Mouse (Mus musculus) midbrain, postnatal 0 days (tissue): ENCODE measurements around the gene Smg9. TPM values are rescaled to one million over a fixed set of nuclear protein-coding genes. Genes with fewer than 3 reads are reported as not detected.

Experiments
- ATAC-seq: fragments of 200-750 bp; cut with Nextera tagmentation; 2 replicates; pipeline ENCODE4 v1.8.0; 2017; ENCODE audit warnings: moderate number of reproducible peaks, mild to moderate bottlenecking, moderate TSS enrichment, moderate library complexity; ENCODE audit not compliant: low FRiP score
- DNase-seq: peaks from one replicate; pipeline ENCODE4 v3.0.0-alpha.2; 2015; ENCODE audit warnings: low spot score
- H3K27ac ChIP-seq: fragments of 300-500 bp; sonication (generic); 2 replicates; pipeline ENCODE4 v1.5.1; 2014; ENCODE audit warnings: low read depth, mild to moderate bottlenecking, low read length, mixed read lengths
- H3K27me3 ChIP-seq: fragments of 300-500 bp; sonication (generic); 2 replicates; pipeline ENCODE4 v1.6.1; 2014; ENCODE audit warnings: low read length, control low read depth, mixed read lengths; ENCODE audit not compliant: insufficient read depth
- H3K36me3 ChIP-seq: fragments of 300-500 bp; sonication (generic); 2 replicates; pipeline ENCODE4 v1.6.1; 2014; ENCODE audit warnings: low read length, control low read depth, mixed read lengths; ENCODE audit not compliant: insufficient read depth
- H3K4me1 ChIP-seq: fragments of 300-500 bp; sonication (generic); 2 replicates; pipeline ENCODE4 v1.6.1; 2014; ENCODE audit warnings: mild to moderate bottlenecking, control low read depth, antibody characterized with exemption, low read length, mixed read lengths; ENCODE audit not compliant: insufficient read depth
- H3K4me2 ChIP-seq: fragments of 300-500 bp; sonication (generic); 2 replicates; pipeline ENCODE4 v1.6.1; 2014; ENCODE audit warnings: low read depth, mild to moderate bottlenecking, low read length, mixed read lengths; ENCODE audit not compliant: poor library complexity, severe bottlenecking
- H3K4me3 ChIP-seq: fragments of 300-500 bp; sonication (generic); 2 replicates; pipeline ENCODE4 v1.5.1; 2014; ENCODE audit warnings: low read depth, mild to moderate bottlenecking, low read length, moderate library complexity
- H3K9ac ChIP-seq: fragments of 300-500 bp; sonication (generic); replicated peaks from 2 replicates; pipeline ENCODE4 v1.6.1; 2014; ENCODE audit warnings: mild to moderate bottlenecking, low read length, moderate library complexity, mixed read lengths; ENCODE audit not compliant: poor library complexity, severe bottlenecking
- H3K9me3 ChIP-seq: fragments of 300-500 bp; sonication (generic); 2 replicates; pipeline ENCODE4 v1.6.1; 2016; ENCODE audit warnings: low read length, control low read depth
- CTCF ChIP-seq: IDR thresholded peaks from 2 replicates; pipeline ENCODE4 v1.5.1; 2016; ENCODE audit warnings: antibody characterized with exemption, mild to moderate bottlenecking
- WGBS: fragments of 180-500 bp; shearing (Covaris S2); extraction: QIAGEN DNeasy Blood & Tissue Kit; methylation state at CpG from one replicate; pipeline ENCODE4 v1.1.7; 2014; 5-methylcytosine and 5-hydroxymethylcytosine counted together
- polyA plus RNA-seq: library from polyadenylated mRNA; unstranded; fragments of >200 nt; fragmentation: Nextera tagmentation; extraction: Ambion mirVana; gene quantifications from 2 replicates; pipeline ENCODE4 v1.2.1, GENCODE M21; 2015
- total RNA-seq: library from RNA; depleted of rRNA; stranded (reverse); fragments of >200 nt; gene quantifications from 2 replicates; pipeline ENCODE4 v1.2.3, GENCODE M21; 2014

The Smg9 gene
- total and polyA plus RNA-seq, 2 experiments from 2014 or later, result 30.1 to 50.0 TPM

DNA sequence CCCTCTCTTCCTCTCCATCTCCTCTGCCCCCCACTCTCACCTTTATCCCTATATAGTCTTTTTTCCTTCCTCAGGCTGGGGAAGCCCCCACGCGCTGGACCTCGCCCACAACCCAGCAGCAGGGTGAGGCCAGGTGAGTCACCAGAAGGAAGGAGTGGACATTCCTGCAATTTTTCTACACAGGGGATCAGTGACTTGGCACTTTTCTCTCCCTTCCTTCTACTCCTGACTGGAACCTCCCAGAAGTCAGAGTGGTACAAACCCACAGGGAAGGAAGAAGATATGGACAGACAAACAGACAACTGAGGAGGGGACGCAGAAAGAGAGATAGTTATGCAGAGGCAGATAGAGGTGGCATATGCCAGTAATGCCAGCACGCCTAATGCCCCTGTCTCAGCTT, 60.0 kb downstream of the Smg9 start:
- 0 out of 2 replicates have a peak, but pooled peaks cover 4% of the 10 kb centered on the region for H3K27me3 ChIP-seq
- no peak overlapping the region for H3K4me2 ChIP-seq
- H3K9ac ChIP-seq, result no peak overlapping the region
- no peaks in the 10 kb centered on the region for H3K9me3 ChIP-seq
- WGBS, result 75% methylated on average over 5 of the region's 5 CpGs
- no peaks in the 10 kb centered on the region for H3K4me1 ChIP-seq
- ATAC-seq (no peak), DNase-seq (no peak)
- H3K36me3 ChIP-seq, result no peaks in the 10 kb centered on the region
- H3K4me3 ChIP-seq, result no peak overlapping the region
- TF ChIP-seq CTCF, result no peak
- no peak overlapping the region for H3K27ac ChIP-seq

DNA sequence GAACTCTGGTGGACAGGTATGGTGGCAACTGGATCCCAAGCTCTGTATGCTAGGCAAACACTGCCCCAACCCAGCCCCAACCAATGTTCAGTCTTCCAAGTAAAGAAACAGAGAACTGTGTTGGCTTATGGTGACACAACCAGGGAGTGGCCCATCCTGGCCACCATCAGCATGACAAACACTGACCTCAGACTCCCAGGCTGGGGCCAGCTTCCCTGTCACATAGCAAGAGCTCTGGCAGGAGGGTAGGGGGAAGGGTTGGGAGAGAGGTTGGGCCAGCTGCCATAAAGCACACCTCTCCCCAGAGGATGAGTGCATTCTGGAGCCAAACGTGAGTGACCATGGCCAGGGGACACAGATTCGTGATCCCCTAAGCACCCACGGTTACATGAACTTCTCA, 60.4 kb downstream of the Smg9 start:
- no peak overlapping the region for H3K9ac ChIP-seq
- no peaks in the 10 kb centered on the region for H3K9me3 ChIP-seq
- no peaks in the 10 kb centered on the region for H3K36me3 ChIP-seq
- no peak for TF ChIP-seq CTCF
- H3K27ac ChIP-seq, result no peak overlapping the region
- WGBS, result 68% methylated on average over 3 of the region's 3 CpGs
- H3K27me3 ChIP-seq, result 0 out of 2 replicates have a peak, but pooled peaks cover 4% of the 10 kb centered on the region
- H3K4me3 ChIP-seq, result no peak overlapping the region
- H3K4me1 ChIP-seq, result no peaks in the 10 kb centered on the region
- no peak overlapping the region for H3K4me2 ChIP-seq
- ATAC-seq, result no peak
- no peak for DNase-seq

DNA sequence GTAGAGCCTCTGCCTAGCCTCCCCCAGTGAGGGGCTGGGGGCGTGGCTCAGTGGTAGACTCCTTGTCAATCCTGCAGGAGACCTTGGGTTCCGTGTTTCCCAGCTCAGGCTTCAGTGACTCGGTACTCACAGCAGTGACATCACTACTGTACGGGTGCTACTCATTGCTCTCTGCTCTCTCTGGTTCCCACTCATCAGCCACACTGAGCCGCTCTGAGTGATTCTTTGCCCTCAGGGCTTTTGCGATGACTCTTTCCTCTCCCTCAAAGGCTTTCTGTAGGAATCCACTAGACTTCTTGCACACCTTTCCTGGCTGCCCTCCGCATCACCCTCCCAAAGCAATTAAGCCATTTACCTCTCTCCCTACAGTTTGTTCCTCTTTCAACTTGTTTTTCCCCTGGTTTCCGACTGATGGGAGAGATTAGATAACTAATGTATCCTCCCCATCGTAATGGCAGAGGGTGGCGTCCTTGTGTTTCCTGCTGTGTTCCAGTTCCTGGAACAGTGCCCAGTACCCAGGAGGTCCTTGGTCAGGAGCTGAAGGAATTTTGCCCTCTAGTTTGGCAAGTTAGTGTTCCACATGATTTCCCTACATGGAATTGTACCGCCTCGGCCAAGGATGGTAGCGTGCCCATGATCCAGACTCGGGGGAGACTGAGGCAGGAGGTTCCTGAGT, 62.1 kb downstream of the Smg9 start:
- TF ChIP-seq CTCF, result no peak
- no peaks in the 10 kb centered on the region for H3K9me3 ChIP-seq
- H3K27ac ChIP-seq, result no peak overlapping the region
- 71% methylated on average over 14 of the region's 14 CpGs for WGBS
- no peak for ATAC-seq
- no peaks in the 10 kb centered on the region for H3K36me3 ChIP-seq
- H3K4me2 ChIP-seq, result no peak overlapping the region
- no peak for DNase-seq
- no peak overlapping the region for H3K9ac ChIP-seq
- H3K4me1 ChIP-seq, result no peaks in the 10 kb centered on the region
- 0 out of 2 replicates have a peak, but pooled peaks cover 4% of the 10 kb centered on the region for H3K27me3 ChIP-seq
- no peak overlapping the region for H3K4me3 ChIP-seq

DNA sequence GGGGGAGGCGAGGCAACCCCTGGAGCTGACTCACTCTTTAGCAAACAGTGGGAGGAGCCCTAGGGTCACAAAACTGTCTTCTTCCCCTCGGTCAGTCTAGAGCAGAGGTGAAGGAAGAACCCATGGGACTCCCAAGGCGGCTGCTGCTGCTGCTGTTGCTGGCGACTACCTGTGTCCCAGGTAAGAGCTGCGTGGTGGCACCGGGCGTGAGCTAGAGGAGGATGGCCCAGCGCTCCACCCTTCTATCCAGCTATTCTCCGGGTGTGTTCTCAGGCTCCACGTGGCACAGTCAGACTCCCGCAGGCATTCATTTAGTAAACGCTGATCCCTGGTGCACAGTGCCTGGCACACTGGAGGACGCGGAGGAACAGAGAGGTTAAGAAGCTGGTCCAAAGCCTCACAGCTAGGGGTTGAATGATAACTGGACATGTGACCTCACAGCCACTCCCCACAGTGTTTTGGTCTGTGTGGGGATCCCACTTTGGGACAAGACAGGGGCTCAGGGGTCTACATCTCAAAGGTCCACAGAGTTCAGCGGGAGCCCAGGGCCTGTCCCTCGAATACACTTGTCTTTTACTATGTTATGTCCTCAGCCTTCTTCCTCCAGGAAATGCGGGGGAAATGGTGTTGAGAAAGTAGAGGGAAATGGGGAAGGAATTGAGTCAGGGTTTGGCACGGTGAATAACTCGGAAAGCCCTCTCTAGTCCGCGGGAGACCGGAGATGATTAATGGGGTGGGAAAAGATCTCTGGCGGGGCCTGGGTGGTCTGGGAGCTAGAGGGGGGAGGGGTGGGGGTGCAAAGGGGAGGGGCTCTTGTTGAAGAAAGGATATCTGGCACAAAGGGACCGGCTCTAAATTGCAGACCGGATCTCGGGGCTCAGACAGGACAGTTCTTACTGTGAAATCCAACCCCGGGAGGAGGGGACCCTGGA, 63.2 kb downstream of the Smg9 start, which contains the start of gene Plaur:
TSS of gene Plaur (plus strand) at position 97 of the 932 bp plus-strand sequence.
- no peak for DNase-seq

DNA sequence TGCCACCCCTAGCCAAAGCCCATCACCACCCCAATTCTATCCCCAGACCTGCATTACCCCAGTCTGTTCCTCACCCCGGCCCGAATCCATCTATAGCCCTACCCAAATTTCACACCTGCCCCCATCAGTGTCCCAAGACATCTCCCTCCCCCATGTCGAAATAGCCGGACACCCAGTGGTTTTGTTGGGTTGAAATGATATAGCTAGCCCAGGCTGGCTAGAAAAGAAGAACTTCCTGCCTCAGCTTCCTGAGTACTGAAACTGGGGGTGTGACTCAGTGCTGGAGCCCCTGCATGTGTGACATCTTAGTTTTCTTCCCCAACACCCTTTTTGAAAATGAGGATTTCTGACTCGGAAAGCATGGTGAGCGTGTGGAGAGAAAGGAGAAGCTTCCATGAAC, 67.4 kb downstream of the Smg9 start:
- no peak for DNase-seq
- Histone ChIP-seq H3K4me3 (no peak overlapping the region), H3K27me3 (0 out of 2 replicates have a peak, but pooled peaks cover 4% of the 10 kb centered on the region), H3K9ac (no peak overlapping the region), H3K36me3 (no peaks in the 10 kb centered on the region), H3K4me1 (no peaks in the 10 kb centered on the region), H3K27ac (no peak overlapping the region), H3K4me2 (no peak overlapping the region), H3K9me3 (no peaks in the 10 kb centered on the region)
- TF ChIP-seq CTCF, result no peak
- ATAC-seq, result no peak
- 89% methylated on average over 6 of the region's 6 CpGs for WGBS

More for the DNA sequence above, 63.2 kb downstream of the Smg9 start, which contains the start of gene Plaur:
- H3K4me2 ChIP-seq, result peak within 1 kb of the TSS; percentile 33; the same call in 1 of the 2 replicates
- TF ChIP-seq CTCF, result no peak
- 0 out of 2 replicates have a peak within 1 kb of the TSS, but pooled peaks have one; percentile 1 for H3K4me3 ChIP-seq
- no peaks in the 10 kb centered on the region for H3K9me3 ChIP-seq
- no peaks in the 10 kb centered on the region for H3K4me1 ChIP-seq
- 12% methylated on average over 27 of the region's 27 CpGs for WGBS
- H3K27me3 ChIP-seq, result 0 out of 2 replicates have a peak, but pooled peaks cover 4% of the 10 kb centered on the region
- ATAC-seq, result 0 out of 2 replicates have a peak, but pooled peaks have one; percentile 23
- H3K27ac ChIP-seq, result no peak within 1 kb of the TSS
- H3K36me3 ChIP-seq, result no peaks in the 10 kb centered on the region
- H3K9ac ChIP-seq, result no peak within 1 kb of the TSS
